Mouse (Mus musculus) midbrain, embryonic 12.5 days (tissue): ENCODE data around the gene Appl2. TPM values are rescaled to one million over a fixed set of nuclear protein-coding genes. Genes with fewer than 3 reads are reported as not detected.

ENCODE experiments used
- ATAC-seq: fragments of 200-750 bp; cut with Nextera tagmentation; 2 replicates; pipeline ENCODE4 v1.8.0; 2017; ENCODE audit warnings: low read depth, moderate TSS enrichment, moderate library complexity; ENCODE audit not compliant: low FRiP score
- H3K27ac ChIP-seq: fragments of 300-500 bp; sonication (generic); replicated peaks from 2 replicates; pipeline ENCODE4 v1.5.1; 2016; ENCODE audit warnings: mild to moderate bottlenecking
- H3K27me3 ChIP-seq: fragments of 300-500 bp; sonication (generic); 2 replicates; pipeline ENCODE4 v1.6.1; 2016; ENCODE audit warnings: mild to moderate bottlenecking
- H3K36me3 ChIP-seq: fragments of 300-500 bp; sonication (generic); 2 replicates; pipeline ENCODE4 v1.6.1; 2016
- H3K4me1 ChIP-seq: fragments of 300-500 bp; sonication (generic); 2 replicates; pipeline ENCODE4 v1.6.1; 2016
- H3K4me2 ChIP-seq: fragments of 300-500 bp; sonication (generic); replicated peaks from 2 replicates; pipeline ENCODE4 v1.6.1; 2016; ENCODE audit warnings: mild to moderate bottlenecking, moderate library complexity
- H3K4me3 ChIP-seq: fragments of 300-500 bp; sonication (generic); 2 replicates; pipeline ENCODE4 v1.5.1; 2016; ENCODE audit warnings: mild to moderate bottlenecking
- H3K9ac ChIP-seq: fragments of 300-500 bp; sonication (generic); replicated peaks from 2 replicates; pipeline ENCODE4 v1.6.1; 2016; ENCODE audit warnings: mild to moderate bottlenecking, moderate library complexity
- H3K9me3 ChIP-seq: fragments of 300-500 bp; sonication (generic); 2 replicates; pipeline ENCODE4 v1.6.1; 2016; ENCODE audit warnings: mild to moderate bottlenecking
- WGBS: fragments of 180-500 bp; shearing (Covaris S2); methylation state at CpG from one replicate; pipeline ENCODE4 v1.1.7; 2016; 5-methylcytosine and 5-hydroxymethylcytosine counted together
- polyA plus RNA-seq: library from polyadenylated mRNA; unstranded; fragments of >200 nt; fragmentation: Nextera tagmentation; extraction: Ambion mirVana; gene quantifications from 2 replicates; pipeline ENCODE4 v1.2.1, GENCODE M21; 2016

Appl2 gene
- polyA plus RNA-seq, 1 experiment from 2014 or later: 52.0 TPM

DNA sequence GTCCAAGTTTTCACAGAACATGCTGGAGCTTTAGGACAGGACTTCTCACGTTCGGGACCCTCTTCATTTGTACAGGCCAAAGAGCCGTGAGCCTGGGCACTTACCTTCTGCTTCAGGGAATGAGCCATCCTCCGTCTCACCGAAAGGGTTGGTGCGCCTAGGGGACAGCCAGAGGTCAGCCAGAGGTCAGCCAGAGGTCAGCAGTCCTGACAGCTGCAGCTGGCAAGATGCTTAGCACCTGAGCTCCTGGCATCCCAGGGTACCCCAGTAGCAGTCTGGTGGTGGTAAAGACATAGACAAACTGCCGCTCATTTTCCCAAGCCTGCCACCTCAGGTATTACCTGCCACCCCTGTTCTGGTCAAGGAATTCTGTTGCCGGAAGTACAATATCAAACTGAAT is 39.9 kb downstream of the Appl2 start:
- no peak for ATAC-seq
- Histone ChIP-seq H3K9me3 (no peaks in the 10 kb centered on the region), H3K4me1 (peaks cover 2% of the 10 kb centered on the region; the same call in 1 of the 2 replicates), H3K9ac (no peak overlapping the region), H3K36me3 (peaks cover 68% of the 10 kb centered on the region), H3K4me3 (no peak overlapping the region), H3K27ac (no peak overlapping the region), H3K27me3 (no peaks in the 10 kb centered on the region), H3K4me2 (no peak overlapping the region)
- WGBS: 88% methylated on average over 8 of the region's 8 CpGs

DNA sequence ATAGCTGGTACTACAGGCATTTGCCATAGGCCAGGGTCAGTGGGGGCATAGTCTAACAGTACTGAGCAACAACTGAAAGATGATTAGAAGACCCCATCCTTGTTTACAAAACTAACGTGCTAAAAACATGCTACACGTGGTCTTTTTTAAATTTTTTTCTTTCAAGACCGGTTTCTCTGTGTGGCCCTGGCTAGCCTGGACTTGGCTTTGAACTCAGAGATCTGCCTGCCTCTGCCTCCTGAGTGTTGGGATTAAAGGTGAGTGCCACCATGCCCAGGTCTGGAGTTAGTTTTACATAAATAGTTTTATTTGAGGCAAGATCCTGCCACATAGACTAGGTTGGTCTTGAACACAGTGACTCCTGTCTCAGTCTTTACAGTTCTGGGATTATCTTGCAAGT is 41.4 kb downstream of the Appl2 start:
- ATAC-seq: no peak
- Histone ChIP-seq H3K27ac (no peak overlapping the region), H3K27me3 (no peaks in the 10 kb centered on the region), H3K9me3 (no peaks in the 10 kb centered on the region), H3K4me2 (no peak overlapping the region), H3K4me3 (no peak overlapping the region), H3K9ac (no peak overlapping the region), H3K36me3 (peaks cover 68% of the 10 kb centered on the region), H3K4me1 (peaks cover 2% of the 10 kb centered on the region; the same call in 1 of the 2 replicates)
- 96% methylated on average over 3 of the region's 3 CpGs for WGBS

DNA sequence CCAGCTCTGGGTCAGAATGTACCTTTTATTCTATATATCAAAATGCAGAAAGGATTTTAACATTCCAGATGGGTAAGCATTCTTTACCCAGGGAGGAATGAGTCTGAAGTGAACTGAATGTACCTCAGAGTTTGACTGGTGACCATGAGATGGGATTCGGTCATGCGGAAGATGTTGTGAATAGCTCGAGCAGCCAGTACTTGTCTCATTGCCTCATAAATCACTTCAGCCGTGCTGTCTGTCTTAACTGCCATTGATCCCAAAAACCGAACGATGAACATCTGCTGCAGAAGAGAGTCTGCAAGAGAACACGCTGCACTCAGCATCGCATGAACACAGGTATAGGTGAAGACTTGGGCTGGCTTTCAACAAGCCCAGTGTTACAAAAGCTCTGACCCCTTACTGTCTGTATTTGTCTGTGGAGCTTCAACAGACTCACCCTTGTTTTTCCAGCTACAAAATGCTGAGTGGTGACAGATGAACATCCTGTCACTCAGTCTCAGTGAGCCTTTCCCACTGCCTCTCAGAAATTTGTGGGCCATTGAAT is 42.8 kb downstream of the Appl2 start:
- Histone ChIP-seq H3K27ac (no peak overlapping the region; the same call in 1 of the 2 replicates), H3K4me1 (peaks cover 2% of the 10 kb centered on the region; the same call in 1 of the 2 replicates), H3K4me3 (no peak overlapping the region), H3K9ac (no peak overlapping the region), H3K4me2 (no peak overlapping the region), H3K36me3 (peaks cover 68% of the 10 kb centered on the region), H3K9me3 (no peaks in the 10 kb centered on the region), H3K27me3 (no peaks in the 10 kb centered on the region)
- 69% methylated on average over 8 of the region's 8 CpGs for WGBS
- ATAC-seq: no peak

DNA sequence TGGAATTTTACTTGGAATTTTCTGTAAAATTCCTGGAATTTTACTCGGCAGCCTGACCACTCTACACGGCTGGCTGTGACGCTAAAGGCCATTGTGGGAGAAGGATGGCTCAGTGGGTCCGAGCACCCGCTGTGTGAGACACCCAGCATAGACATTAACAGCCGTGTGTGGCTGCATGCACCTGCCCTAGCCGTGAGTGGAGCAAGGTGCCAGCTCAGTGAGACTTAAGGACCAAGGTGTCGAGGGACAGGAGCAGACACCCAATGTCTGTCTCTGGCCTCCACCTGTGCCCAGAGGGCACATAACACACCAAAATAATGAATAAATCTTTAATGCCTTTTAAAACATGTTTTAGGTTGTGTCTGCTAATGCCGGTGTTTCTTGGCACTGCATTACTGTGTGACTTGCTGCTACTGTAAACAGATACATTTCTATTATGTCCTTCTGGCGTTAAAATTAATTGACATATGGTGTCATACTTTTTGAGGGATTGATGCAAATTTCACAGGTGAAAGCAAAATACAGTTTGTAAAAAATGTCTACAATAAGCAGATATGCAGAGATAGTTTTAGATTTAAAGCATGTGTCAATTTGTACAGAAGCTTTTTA is 44.5 kb downstream of the Appl2 start:
- Histone ChIP-seq H3K27ac (no peak overlapping the region), H3K4me2 (no peak overlapping the region), H3K9me3 (no peaks in the 10 kb centered on the region), H3K4me3 (no peak overlapping the region), H3K9ac (no peak overlapping the region), H3K4me1 (peaks cover 2% of the 10 kb centered on the region; the same call in 1 of the 2 replicates), H3K27me3 (no peaks in the 10 kb centered on the region), H3K36me3 (peaks cover 73% of the 10 kb centered on the region)
- WGBS: 91% methylated on average over 10 of the region's 10 CpGs
- ATAC-seq: no peak

DNA sequence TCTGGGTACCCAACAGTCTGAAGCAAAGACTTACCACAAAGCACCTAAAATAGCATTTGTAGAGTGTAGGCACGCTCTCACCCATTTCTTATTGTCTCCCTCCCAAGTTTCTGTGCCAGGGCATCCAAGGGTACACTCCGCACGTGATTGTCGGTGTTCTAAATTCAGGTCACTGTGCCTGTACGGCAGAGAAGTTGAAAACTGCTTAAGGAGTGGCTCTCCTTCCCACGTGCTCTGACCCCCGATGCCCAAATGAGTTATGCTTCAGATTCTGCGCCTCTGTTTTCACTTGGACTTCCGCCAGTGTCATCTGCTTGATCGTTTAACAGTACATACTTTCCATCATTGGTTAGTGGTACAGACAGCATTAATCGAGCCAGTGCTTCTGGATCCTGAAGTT is 47.9 kb downstream of the Appl2 start:
- no peak overlapping the region for H3K27ac ChIP-seq
- H3K4me3 ChIP-seq: no peak overlapping the region
- peaks cover 71% of the 10 kb centered on the region for H3K36me3 ChIP-seq
- no peaks in the 10 kb centered on the region for H3K9me3 ChIP-seq
- WGBS: 91% methylated on average over 11 of the region's 11 CpGs
- H3K4me2 ChIP-seq: no peak overlapping the region
- no peaks in the 10 kb centered on the region for H3K27me3 ChIP-seq
- H3K9ac ChIP-seq: no peak overlapping the region
- ATAC-seq: no peak
- peaks cover 2% of the 10 kb centered on the region; the same call in 1 of the 2 replicates for H3K4me1 ChIP-seq

DNA sequence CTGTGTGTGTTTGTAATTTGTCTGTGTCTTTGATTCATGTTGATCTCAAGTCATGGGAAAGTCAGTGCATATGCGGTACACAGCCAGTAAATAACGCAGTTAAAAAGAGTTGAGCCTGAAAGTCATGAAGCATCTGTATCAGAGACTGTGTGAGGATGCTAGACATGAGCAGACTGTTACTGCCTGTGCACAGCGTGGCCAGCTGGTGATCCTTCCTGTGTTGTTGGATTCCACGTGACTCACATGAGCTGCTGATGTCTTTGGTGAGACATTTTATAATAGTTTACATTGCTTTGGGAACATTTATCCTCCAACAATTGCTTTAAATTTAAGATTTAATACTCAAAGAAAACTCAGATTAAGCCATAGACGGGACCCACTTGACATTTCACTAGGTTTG is 54.0 kb downstream of the Appl2 start:
- H3K9me3 ChIP-seq: no peaks in the 10 kb centered on the region
- H3K27me3 ChIP-seq: no peaks in the 10 kb centered on the region
- no peak overlapping the region for H3K4me3 ChIP-seq
- ATAC-seq: no peak
- no peak overlapping the region for H3K4me2 ChIP-seq
- no peak overlapping the region for H3K27ac ChIP-seq
- no peaks in the 10 kb centered on the region for H3K4me1 ChIP-seq
- WGBS: 96% methylated on average over 5 of the region's 5 CpGs
- no peak overlapping the region for H3K9ac ChIP-seq
- peaks cover 74% of the 10 kb centered on the region for H3K36me3 ChIP-seq

DNA sequence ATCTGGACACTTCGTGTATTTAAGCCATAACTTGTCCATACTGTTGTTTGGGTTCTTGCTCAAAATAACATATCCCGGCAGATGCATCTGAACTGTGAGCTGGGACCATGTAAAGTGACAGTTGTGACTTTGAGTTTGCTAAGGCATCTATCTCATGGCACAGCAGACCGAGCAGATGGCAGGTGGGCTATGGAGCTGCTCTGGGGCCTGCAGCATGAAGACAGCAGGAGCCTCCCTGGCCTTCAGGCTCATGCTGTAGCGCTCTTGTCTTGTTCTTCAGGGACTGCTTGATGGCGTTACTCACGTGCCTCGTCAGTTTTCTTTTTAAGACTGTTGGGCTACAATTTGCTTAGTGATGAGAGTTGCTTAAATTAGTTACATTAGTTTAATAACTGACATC is 55.9 kb downstream of the Appl2 start:
- peaks cover 77% of the 10 kb centered on the region for H3K36me3 ChIP-seq
- no peak overlapping the region for H3K27ac ChIP-seq
- H3K9me3 ChIP-seq: no peaks in the 10 kb centered on the region
- no peak for ATAC-seq
- H3K9ac ChIP-seq: no peak overlapping the region
- WGBS: 92% methylated on average over 7 of the region's 7 CpGs
- no peaks in the 10 kb centered on the region for H3K4me1 ChIP-seq
- H3K27me3 ChIP-seq: no peaks in the 10 kb centered on the region
- no peak overlapping the region for H3K4me2 ChIP-seq
- H3K4me3 ChIP-seq: no peak overlapping the region

DNA sequence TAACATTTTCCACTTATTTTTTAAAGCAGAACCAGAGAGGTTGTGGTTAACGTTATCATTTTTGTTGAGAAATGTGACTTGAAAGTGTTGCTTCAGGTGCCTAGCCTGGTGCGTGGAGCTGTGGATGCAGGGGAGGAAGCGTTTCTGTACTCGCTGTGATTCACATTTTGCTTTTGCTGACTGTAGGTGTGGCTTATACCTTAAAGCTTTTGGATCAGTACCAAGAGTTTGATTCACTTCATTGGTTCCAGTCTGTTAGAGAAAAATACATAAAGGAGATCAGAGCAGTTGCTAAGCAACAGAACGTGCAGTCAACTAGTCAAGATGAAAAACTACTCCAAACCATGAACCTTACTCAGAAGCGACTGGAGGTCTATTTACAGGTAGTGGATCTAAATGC is 57.7 kb downstream of the Appl2 start:
- no peak overlapping the region for H3K4me3 ChIP-seq
- H3K4me1 ChIP-seq: no peaks in the 10 kb centered on the region
- H3K9ac ChIP-seq: no peak overlapping the region
- WGBS: 88% methylated on average over 6 of the region's 6 CpGs
- ATAC-seq: no peak
- H3K27ac ChIP-seq: no peak overlapping the region
- H3K9me3 ChIP-seq: no peaks in the 10 kb centered on the region
- H3K4me2 ChIP-seq: no peak overlapping the region
- peaks cover 84% of the 10 kb centered on the region for H3K36me3 ChIP-seq
- H3K27me3 ChIP-seq: no peaks in the 10 kb centered on the region

DNA sequence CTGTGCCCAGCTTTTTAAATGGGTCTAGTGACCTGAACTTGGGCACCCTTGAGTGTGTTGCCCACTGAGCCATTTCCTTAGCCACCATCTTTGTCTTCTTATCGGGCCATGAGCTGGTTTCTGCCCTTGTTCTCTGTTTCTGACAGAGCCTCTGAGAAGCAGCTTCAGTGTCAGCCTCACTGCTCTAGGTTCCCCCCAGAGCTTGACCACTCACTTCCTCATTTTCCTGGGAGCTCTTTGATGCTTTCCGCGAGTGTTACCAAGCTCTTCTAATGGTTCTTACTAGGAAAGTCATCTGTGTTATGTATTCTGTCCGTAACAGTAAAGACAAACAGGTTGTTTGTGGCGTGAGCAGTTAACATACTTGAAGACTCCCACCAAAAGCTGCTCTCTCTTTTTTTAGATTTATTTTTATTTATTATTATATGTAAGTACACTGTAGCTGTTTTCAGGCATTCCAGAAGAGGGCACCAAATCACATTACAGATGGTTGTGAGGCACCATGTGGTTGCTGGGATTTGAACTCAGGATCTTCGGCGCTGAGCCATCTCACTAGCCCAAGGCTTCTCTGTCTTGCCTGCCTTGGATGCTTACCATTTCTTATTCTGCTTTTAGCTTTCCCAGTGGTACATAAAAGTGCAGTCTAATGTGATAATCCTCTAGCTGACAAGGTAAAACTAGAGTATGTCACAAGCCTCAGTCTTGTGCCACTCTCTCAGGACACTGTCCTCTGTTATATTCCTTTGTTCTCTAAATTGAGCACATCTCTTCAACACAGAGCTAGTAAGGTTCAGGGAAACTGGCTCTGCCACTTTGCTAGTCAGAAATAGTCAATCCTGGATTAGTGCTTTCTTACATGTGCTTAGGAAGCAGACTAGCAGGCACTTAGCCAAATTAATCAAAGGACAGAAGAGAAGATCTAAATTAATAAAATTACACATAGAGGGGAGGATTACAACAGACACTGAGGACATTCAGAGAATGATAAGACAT is 82.8 kb downstream of the Appl2 start:
- no peak for ATAC-seq
- no peaks in the 10 kb centered on the region for H3K9me3 ChIP-seq
- no peak overlapping the region for H3K27ac ChIP-seq
- no peaks in the 10 kb centered on the region for H3K4me1 ChIP-seq
- H3K4me3 ChIP-seq: no peak overlapping the region
- H3K36me3 ChIP-seq: peaks cover 86% of the 10 kb centered on the region
- no peaks in the 10 kb centered on the region for H3K27me3 ChIP-seq
- 95% methylated on average over 7 of the region's 7 CpGs for WGBS
- H3K4me2 ChIP-seq: no peak overlapping the region
- H3K9ac ChIP-seq: no peak overlapping the region

DNA sequence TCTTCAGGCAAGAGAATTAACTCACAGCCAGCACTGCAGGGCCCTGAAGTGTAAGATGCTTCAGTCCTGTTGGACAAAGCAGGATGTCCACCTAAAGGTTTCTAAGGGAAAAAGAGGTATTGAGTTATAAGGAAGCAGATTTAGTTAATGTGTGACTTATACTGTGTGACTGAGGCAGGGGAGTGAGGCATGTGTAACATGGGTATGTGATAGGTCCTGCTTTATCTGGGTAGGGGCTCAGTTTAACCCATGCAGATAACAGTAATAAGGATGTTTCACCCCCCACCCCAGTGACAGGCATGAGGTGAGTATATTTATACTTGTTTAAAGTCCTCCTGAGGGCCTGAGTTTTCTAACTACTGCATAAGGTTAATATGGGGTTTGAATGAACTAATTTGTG is 85.5 kb downstream of the Appl2 start:
- no peak for ATAC-seq
- Histone ChIP-seq H3K9ac (no peak overlapping the region), H3K27me3 (no peaks in the 10 kb centered on the region), H3K9me3 (no peaks in the 10 kb centered on the region), H3K36me3 (peaks cover 89% of the 10 kb centered on the region), H3K4me1 (no peaks in the 10 kb centered on the region), H3K4me2 (no peak overlapping the region), H3K27ac (0 out of 2 replicates have a peak overlapping the region, but pooled peaks have one; percentile 39), H3K4me3 (no peak overlapping the region)
